ENCODE assay signal across 18 mouse cellular contexts in the genomic region with DNA sequence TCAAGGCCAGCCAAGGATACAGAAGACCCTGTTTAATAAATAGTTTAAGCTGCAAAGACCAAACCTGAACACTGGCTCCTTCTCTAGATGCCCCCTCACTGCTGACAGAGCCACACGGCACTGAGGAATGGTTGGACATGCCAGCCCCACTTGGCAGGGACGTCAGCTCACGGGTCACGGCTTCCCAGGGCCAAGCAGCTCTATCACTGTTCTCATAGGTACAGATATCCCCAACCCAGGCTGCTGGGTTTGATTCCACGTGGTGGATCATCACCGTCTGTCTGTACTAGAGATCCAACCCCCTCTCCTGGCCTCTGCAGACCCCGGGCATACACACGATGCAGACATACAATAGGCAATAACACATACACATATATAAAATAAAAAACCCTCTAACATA. TPM values are rescaled to one million over a fixed set of nuclear protein-coding genes. Genes with fewer than 3 reads are reported as not detected.
DNase-seq lines count a peak whose midpoint lies in the region; ATAC-seq and TF ChIP-seq lines count a peak whose summit lies in the region.
"Had no signal": no experiment of that assay in that cellular context is flagged by ENCODE, and none has a peak within 500 bp of the region (broad histone marks: within the 10 kb centered on the region; RNA-seq: fewer than 3 reads in every experiment).

No protein-coding gene starts in this region.

- peak; percentile 92 for DNase-seq in heart, adult 11 months
- DNase-seq in heart, embryonic 10.5 days (ENCODE audit: low spot score), result no peak
- peak; percentile 30 to 37 for DNase-seq in heart, adult 2 months
- DNase-seq in heart, postnatal 10 days, result peak; percentile 30 to 39
- peak; percentile 22 for DNase-seq in heart, postnatal 4 days
- DNase-seq: adrenal gland, adult 8-10 months; cerebellum, adult 11-12 months; cerebellum, adult 9-10 months had no signal

- 96% methylated on average over 8 of the region's 8 CpGs for WGBS in heart, embryonic 10.5 days
- WGBS in heart, adult 2 months, result 62% methylated on average over 8 of the region's 8 CpGs
- 90% methylated on average over 8 of the region's 8 CpGs for WGBS in heart, embryonic 11.5 days (ENCODE audit: insufficient replicate concordance)
- WGBS in forebrain, embryonic 13.5 days, result 95% methylated on average over 8 of the region's 8 CpGs

- no peak overlapping the region for H3K4me2 ChIP-seq in heart, embryonic 11.5 days
- H3K4me2 ChIP-seq in forebrain, embryonic 13.5 days, result no peak overlapping the region
- H3K4me2 ChIP-seq: embryonic facial prominence, embryonic 12.5 days had no signal

- no peaks in the 10 kb centered on the region for H3K27me3 ChIP-seq in heart, embryonic 10.5 days (ENCODE audit: insufficient read depth, poor library complexity, severe bottlenecking)
- H3K27me3 ChIP-seq in heart, adult 2 months (ENCODE audit: control insufficient read depth, insufficient read depth, low read length), result no peaks in the 10 kb centered on the region
- no peaks in the 10 kb centered on the region for H3K27me3 ChIP-seq in heart, embryonic 11.5 days (ENCODE audit: control insufficient read depth, insufficient read depth, low read length)
- no peaks in the 10 kb centered on the region for H3K27me3 ChIP-seq in forebrain, embryonic 13.5 days
- H3K27me3 ChIP-seq: CH12.LX; embryonic facial prominence, embryonic 12.5 days; Patski had no signal

- no peak overlapping the region for H3K4me3 ChIP-seq in heart, embryonic 10.5 days
- no peak overlapping the region for H3K4me3 ChIP-seq in heart, adult 2 months
- no peak overlapping the region for H3K4me3 ChIP-seq in heart, embryonic 11.5 days (ENCODE audit: low read depth, low read length)
- no peak overlapping the region for H3K4me3 ChIP-seq in forebrain, embryonic 13.5 days
- H3K4me3 ChIP-seq: embryonic facial prominence, embryonic 10.5 days; embryonic facial prominence, embryonic 12.5 days had no signal

- TF ChIP-seq CTCF in heart, adult 2 months (IDR thresholded peaks at IDR 0.05), result no peak

- H3K27ac ChIP-seq in heart, embryonic 10.5 days, result no peak overlapping the region
- H3K27ac ChIP-seq in heart, adult 2 months, result peak overlapping the region; percentile 57; the same call in 1 of the 2 replicates
- H3K27ac ChIP-seq in heart, embryonic 11.5 days (ENCODE audit: low read depth, low read length), result no peak overlapping the region
- H3K27ac ChIP-seq in forebrain, embryonic 13.5 days, result no peak overlapping the region
- H3K27ac ChIP-seq: embryonic facial prominence, embryonic 10.5 days; embryonic facial prominence, embryonic 12.5 days had no signal

- peaks cover 6% of the 10 kb centered on the region for H3K4me1 ChIP-seq in heart, embryonic 10.5 days
- peaks cover 3% of the 10 kb centered on the region; the same call in 1 of the 2 replicates for H3K4me1 ChIP-seq in heart, adult 2 months (ENCODE audit: control insufficient read depth, insufficient read depth, low read length)
- H3K4me1 ChIP-seq in heart, embryonic 11.5 days (ENCODE audit: control insufficient read depth, insufficient read depth, low read length), result peaks cover 4% of the 10 kb centered on the region; the same call in 1 of the 2 replicates
- no peaks in the 10 kb centered on the region for H3K4me1 ChIP-seq in forebrain, embryonic 13.5 days
- H3K4me1 ChIP-seq: embryonic facial prominence, embryonic 10.5 days; embryonic facial prominence, embryonic 12.5 days had no signal

- H3K9me3 ChIP-seq in heart, embryonic 10.5 days, result no peaks in the 10 kb centered on the region
- no peaks in the 10 kb centered on the region for H3K9me3 ChIP-seq in heart, embryonic 11.5 days (replicated peaks; ENCODE audit: control insufficient read depth, low read length)
- no peaks in the 10 kb centered on the region for H3K9me3 ChIP-seq in forebrain, embryonic 13.5 days (replicated peaks)
- H3K9me3 ChIP-seq: embryonic facial prominence, embryonic 10.5 days; embryonic facial prominence, embryonic 12.5 days; G1E had no signal

- no peak for TF ChIP-seq EP300 in heart, adult 2 months (IDR thresholded peaks at IDR 0.05; ENCODE audit: insufficient read depth, low read depth, low read length)

- ATAC-seq in heart, embryonic 11.5 days (replicated peaks; ENCODE audit: insufficient number of reproducible peaks, low FRiP score, low TSS enrichment), result no peak
- ATAC-seq in forebrain, embryonic 13.5 days, result no peak
- ATAC-seq: activated CD4-positive, CD25-positive, alpha-beta regulatory T cell, adult 4 months; CD4-positive, CD25-positive, alpha-beta regulatory T cell, adult 4 months; forebrain, embryonic 14.5 days; Patski had no signal

- peaks cover 85% of the 10 kb centered on the region for H3K36me3 ChIP-seq in heart, embryonic 10.5 days
- no peaks in the 10 kb centered on the region for H3K36me3 ChIP-seq in heart, adult 2 months (ENCODE audit: control insufficient read depth, insufficient read depth, low read length)
- peaks cover 20% of the 10 kb centered on the region; the same call in 1 of the 2 replicates for H3K36me3 ChIP-seq in heart, embryonic 11.5 days (ENCODE audit: control insufficient read depth, insufficient read depth, low read length)
- peaks cover 55% of the 10 kb centered on the region for H3K36me3 ChIP-seq in forebrain, embryonic 13.5 days (ENCODE audit: poor library complexity, severe bottlenecking)

- H3K79me2 ChIP-seq in heart, adult 2 months (replicated peaks; ENCODE audit: control insufficient read depth, insufficient read depth, low read length), result no peaks in the 10 kb centered on the region

- no peak for TF ChIP-seq POLR2A in heart, adult 2 months (IDR thresholded peaks at IDR 0.05; ENCODE audit: insufficient read depth, low read depth, low read length)

- no peak overlapping the region for H3K9ac ChIP-seq in heart, adult 2 months (ENCODE audit: low read depth, low read length)
- H3K9ac ChIP-seq in heart, embryonic 11.5 days (ENCODE audit: low read depth, low read length), result no peak overlapping the region
- no peak overlapping the region for H3K9ac ChIP-seq in forebrain, embryonic 13.5 days
- H3K9ac ChIP-seq: embryonic facial prominence, embryonic 12.5 days had no signal

- intact Hi-C loops in heart, adult 2 months (cut with DNase I), result no loop called here
- intact Hi-C loops in heart, postnatal 10 days (cut with DNase I), result no loop called here

RNA-seq across cellular contexts. Expression of a gene that starts 27.7 kb away (rescaled TPM):
- polyA plus RNA-seq in heart, embryonic 10.5 days (2016; fragmentation: Nextera tagmentation; extraction: Ambion mirVana), result 28.9 and 31.5 TPM in 2 replicates
- total RNA-seq in heart, adult 2 months (2021), result 1 to 10 TPM; 5.3 to 6.2 TPM
- 3.9 and 4.6 TPM in 2 replicates for polyA plus RNA-seq in heart, adult 2 months (2012; rRNA removed)
- polyA plus RNA-seq in heart, embryonic 11.5 days (2014; fragmentation: Nextera tagmentation; extraction: Ambion mirVana), result 22.8 and 27.7 TPM in 2 replicates
- total RNA-seq in heart, postnatal 10 days (2021), result 1 to 10 TPM; 6.5 to 7.4 TPM
- total RNA-seq in heart, postnatal 4 days (2021), result 10 to 100 TPM; 16.7 to 22.9 TPM
- polyA plus RNA-seq in forebrain, embryonic 13.5 days (2015; fragmentation: Nextera tagmentation; extraction: Ambion mirVana), result 23.0 and 24.0 TPM in 2 replicates

RNA-seq across cellular contexts. Expression of a gene that starts 36.5 kb away (rescaled TPM):
- polyA plus RNA-seq in heart, embryonic 10.5 days (2016; fragmentation: Nextera tagmentation; extraction: Ambion mirVana), result 19.7 and 20.6 TPM in 2 replicates
- 10 to 100 TPM; 22.6 to 34.3 TPM for total RNA-seq in heart, adult 2 months (2021)
- 44.0 and 52.1 TPM in 2 replicates for polyA plus RNA-seq in heart, adult 2 months (2012; rRNA removed)
- 16.8 and 19.8 TPM in 2 replicates for polyA plus RNA-seq in heart, embryonic 11.5 days (2014; fragmentation: Nextera tagmentation; extraction: Ambion mirVana)
- total RNA-seq in heart, postnatal 10 days (2021), result 10 to 100 TPM; 22.9 to 27.0 TPM
- 10 to 100 TPM; 26.4 to 27.3 TPM for total RNA-seq in heart, postnatal 4 days (2021)
- polyA plus RNA-seq in forebrain, embryonic 13.5 days (2015; fragmentation: Nextera tagmentation; extraction: Ambion mirVana), result 32.9 and 40.3 TPM in 2 replicates

RNA-seq across cellular contexts. Expression of a gene that starts 36.7 kb away (rescaled TPM):
- 17.8 and 21.4 TPM in 2 replicates for polyA plus RNA-seq in heart, embryonic 10.5 days (2016; fragmentation: Nextera tagmentation; extraction: Ambion mirVana)
- total RNA-seq in heart, adult 2 months (2021), result 10 to 100 TPM in 1 of 2 experiments, 1 to 10 TPM in 1; 9.3 to 11.2 TPM
- polyA plus RNA-seq in heart, adult 2 months (2012; rRNA removed), result 16.1 and 20.5 TPM in 2 replicates
- polyA plus RNA-seq in heart, embryonic 11.5 days (2014; fragmentation: Nextera tagmentation; extraction: Ambion mirVana), result 11.7 and 12.1 TPM in 2 replicates
- 10 to 100 TPM; 10.7 to 12.1 TPM for total RNA-seq in heart, postnatal 10 days (2021)
- total RNA-seq in heart, postnatal 4 days (2021), result 10 to 100 TPM; 14.4 to 14.8 TPM
- polyA plus RNA-seq in forebrain, embryonic 13.5 days (2015; fragmentation: Nextera tagmentation; extraction: Ambion mirVana), result 22.8 and 25.7 TPM in 2 replicates

RNA-seq across cellular contexts. Expression of a gene that starts 41.8 kb away (rescaled TPM):
- polyA plus RNA-seq in heart, embryonic 10.5 days (2016; fragmentation: Nextera tagmentation; extraction: Ambion mirVana), result 4.4 TPM in 2 replicates
- total RNA-seq in heart, adult 2 months (2021), result under 1 TPM; 0.11 to 0.26 TPM
- 0.29 and 0.53 TPM in 2 replicates for polyA plus RNA-seq in heart, adult 2 months (2012; rRNA removed)
- 2.9 and 3.0 TPM in 2 replicates for polyA plus RNA-seq in heart, embryonic 11.5 days (2014; fragmentation: Nextera tagmentation; extraction: Ambion mirVana)
- under 1 TPM; 0.26 to 0.32 TPM for total RNA-seq in heart, postnatal 10 days (2021)
- total RNA-seq in heart, postnatal 4 days (2021), result under 1 TPM; 0.38 to 0.61 TPM
- 20.6 and 21.3 TPM in 2 replicates for polyA plus RNA-seq in forebrain, embryonic 13.5 days (2015; fragmentation: Nextera tagmentation; extraction: Ambion mirVana)
- polyA plus RNA-seq: activated CD4-positive, CD25-positive, alpha-beta regulatory T cell, adult 4 months; CD4-positive, CD25-positive, alpha-beta regulatory T cell, adult 4 months had no signal

RNA-seq across cellular contexts. Expression of a gene that starts 54.6 kb away (rescaled TPM):
- polyA plus RNA-seq in heart, embryonic 10.5 days (2016; fragmentation: Nextera tagmentation; extraction: Ambion mirVana), result 2.2 and 2.6 TPM in 2 replicates
- total RNA-seq in heart, adult 2 months (2021), result 1 to 10 TPM; 6.0 to 7.5 TPM
- polyA plus RNA-seq in heart, adult 2 months (2012; rRNA removed), result 6.7 and 7.0 TPM in 2 replicates
- 1.6 TPM in 2 replicates for polyA plus RNA-seq in heart, embryonic 11.5 days (2014; fragmentation: Nextera tagmentation; extraction: Ambion mirVana)
- 1 to 10 TPM; 6.4 to 6.8 TPM for total RNA-seq in heart, postnatal 10 days (2021)
- 1 to 10 TPM; 3.7 to 4.2 TPM for total RNA-seq in heart, postnatal 4 days (2021)
- polyA plus RNA-seq in forebrain, embryonic 13.5 days (2015; fragmentation: Nextera tagmentation; extraction: Ambion mirVana), result 1.4 and 2.3 TPM in 2 replicates
